In the genomic region with DNA sequence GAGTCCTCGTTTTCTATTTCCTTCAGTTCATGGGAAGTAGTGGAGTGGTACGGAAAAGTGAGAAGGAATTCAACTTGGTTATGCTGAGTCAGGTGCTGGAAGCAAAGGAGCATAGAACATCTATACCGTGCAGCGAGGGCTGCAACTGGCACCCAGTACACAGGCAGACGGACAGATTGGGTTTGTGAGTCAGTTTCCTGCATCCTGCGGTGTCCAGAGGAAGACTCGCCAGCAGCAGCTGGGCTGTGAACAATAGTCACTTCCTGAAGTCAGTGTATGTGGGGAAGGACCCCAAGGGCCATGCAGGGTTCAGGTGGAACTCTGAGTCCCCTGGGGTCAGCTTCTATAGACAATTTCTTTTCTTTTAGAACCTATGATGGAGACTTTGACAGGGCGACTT, we compare ENCODE assay signal across 9 mouse cellular contexts.
DNase-seq lines count a peak whose midpoint lies in the region; ATAC-seq and TF ChIP-seq lines count a peak whose summit lies in the region.
"Had no signal": no experiment of that assay in that cellular context is flagged by ENCODE, and none has a peak within 500 bp of the region (broad histone marks: within the 10 kb centered on the region; RNA-seq: fewer than 3 reads in every experiment).

No protein-coding gene starts in this region.

- 70% methylated on average over 8 of the region's 8 CpGs for WGBS in hindbrain, embryonic 12.5 days
- WGBS in hindbrain, embryonic 11.5 days: 67% methylated on average over 8 of the region's 8 CpGs
- 59% methylated on average over 8 of the region's 8 CpGs for WGBS in heart, embryonic 15.5 days
- WGBS in liver, embryonic 16.5 days (ENCODE audit: insufficient replicate concordance): 23% methylated on average over 8 of the region's 8 CpGs

- H3K4me1 ChIP-seq in hindbrain, embryonic 12.5 days: peaks cover 20% of the 10 kb centered on the region
- no peaks in the 10 kb centered on the region for H3K4me1 ChIP-seq in hindbrain, embryonic 11.5 days (replicated peaks; ENCODE audit: control insufficient read depth, insufficient read depth, low read length)
- no peaks in the 10 kb centered on the region for H3K4me1 ChIP-seq in ES-Bruce4 (ENCODE audit: control insufficient read depth, insufficient read depth, low read length)
- H3K4me1 ChIP-seq in heart, embryonic 15.5 days (replicated peaks): peaks cover 49% of the 10 kb centered on the region
- no peaks in the 10 kb centered on the region for H3K4me1 ChIP-seq in liver, embryonic 16.5 days (ENCODE audit: control insufficient read depth, low read depth, low read length)

- TF ChIP-seq EP300 in ES-Bruce4 (IDR thresholded peaks at IDR 0.05; ENCODE audit: insufficient read depth, low read depth, low read length): 0 out of 2 replicates have a peak, but pooled peaks have one; percentile 68

- peaks cover 21% of the 10 kb centered on the region for H3K36me3 ChIP-seq in hindbrain, embryonic 12.5 days
- no peaks in the 10 kb centered on the region for H3K36me3 ChIP-seq in hindbrain, embryonic 11.5 days (ENCODE audit: control insufficient read depth, insufficient read depth, low read length)
- no peaks in the 10 kb centered on the region for H3K36me3 ChIP-seq in ES-Bruce4 (ENCODE audit: control insufficient read depth, insufficient read depth, low read length, poor library complexity, severe bottlenecking)
- H3K36me3 ChIP-seq in heart, embryonic 15.5 days: peaks cover 10% of the 10 kb centered on the region; the same call in 1 of the 2 replicates
- H3K36me3 ChIP-seq in liver, embryonic 16.5 days (ENCODE audit: control insufficient read depth, insufficient read depth): no peaks in the 10 kb centered on the region
- H3K36me3 ChIP-seq: G1E had no signal

- 0 out of 2 replicates have a peak overlapping the region, but pooled peaks have one; percentile 35 for H3K27ac ChIP-seq in hindbrain, embryonic 12.5 days
- H3K27ac ChIP-seq in hindbrain, embryonic 11.5 days (ENCODE audit: low read depth, low read length): no peak overlapping the region
- H3K27ac ChIP-seq in ES-Bruce4 (ENCODE audit: insufficient read depth, low read length): 0 out of 2 replicates have a peak overlapping the region, but pooled peaks have one; percentile 18
- H3K27ac ChIP-seq in heart, embryonic 15.5 days: peak overlapping the region; percentile 93
- no peak overlapping the region for H3K27ac ChIP-seq in liver, embryonic 16.5 days (ENCODE audit: low read length)

- no peak overlapping the region for H3K9ac ChIP-seq in hindbrain, embryonic 12.5 days
- no peak overlapping the region for H3K9ac ChIP-seq in hindbrain, embryonic 11.5 days (ENCODE audit: low read depth, low read length)
- H3K9ac ChIP-seq in ES-Bruce4 (ENCODE audit: low read depth, poor library complexity, severe bottlenecking): no peak overlapping the region
- H3K9ac ChIP-seq in heart, embryonic 15.5 days: no peak overlapping the region
- no peak overlapping the region for H3K9ac ChIP-seq in liver, embryonic 16.5 days (ENCODE audit: low read depth, low read length)

- H3K4me2 ChIP-seq in hindbrain, embryonic 12.5 days (replicated peaks): peak overlapping the region; percentile 61; the same call in 1 of the 2 replicates
- no peak overlapping the region for H3K4me2 ChIP-seq in hindbrain, embryonic 11.5 days (replicated peaks; ENCODE audit: low read depth, low read length)
- H3K4me2 ChIP-seq in heart, embryonic 15.5 days: peak overlapping the region; percentile 80; the same call in 1 of the 2 replicates
- no peak overlapping the region for H3K4me2 ChIP-seq in liver, embryonic 16.5 days (ENCODE audit: low read depth, low read length)

- no peak for TF ChIP-seq CTCF in ES-Bruce4 (IDR thresholded peaks at IDR 0.05; ENCODE audit: low read depth, low read length)

- ATAC-seq in hindbrain, embryonic 12.5 days (ENCODE audit: low FRiP score): 0 out of 2 replicates have a peak, but pooled peaks have one; percentile 22
- ATAC-seq in hindbrain, embryonic 11.5 days (ENCODE audit: low FRiP score): no peak
- ATAC-seq in heart, embryonic 15.5 days (replicated peaks; ENCODE audit: insufficient number of reproducible peaks, insufficient read depth, low FRiP score, low read depth): peak; percentile 40; the same call in 1 of the 2 replicates
- peak; percentile 56; the same call in 1 of the 2 replicates for ATAC-seq in liver, embryonic 16.5 days (ENCODE audit: low read depth)

- no peaks in the 10 kb centered on the region for H3K27me3 ChIP-seq in hindbrain, embryonic 12.5 days
- H3K27me3 ChIP-seq in hindbrain, embryonic 11.5 days (ENCODE audit: control insufficient read depth, insufficient read depth, low read length): no peaks in the 10 kb centered on the region
- no peaks in the 10 kb centered on the region for H3K27me3 ChIP-seq in ES-Bruce4 (ENCODE audit: control insufficient read depth, insufficient read depth, low read length, poor library complexity, severe bottlenecking)
- H3K27me3 ChIP-seq in heart, embryonic 15.5 days: no peaks in the 10 kb centered on the region
- no peaks in the 10 kb centered on the region for H3K27me3 ChIP-seq in liver, embryonic 16.5 days (ENCODE audit: control insufficient read depth, insufficient read depth, low read depth, low read length)

- 0 out of 2 replicates have a peak, but pooled peaks cover 4% of the 10 kb centered on the region for H3K9me3 ChIP-seq in hindbrain, embryonic 12.5 days (replicated peaks)
- no peaks in the 10 kb centered on the region for H3K9me3 ChIP-seq in hindbrain, embryonic 11.5 days (ENCODE audit: control insufficient read depth, low read length)
- H3K9me3 ChIP-seq in ES-Bruce4 (replicated peaks; ENCODE audit: control insufficient read depth, insufficient read depth, low read length, poor library complexity, severe bottlenecking): peaks cover 5% of the 10 kb centered on the region
- H3K9me3 ChIP-seq in heart, embryonic 15.5 days (replicated peaks): peaks cover 2% of the 10 kb centered on the region; the same call in 1 of the 2 replicates
- no peaks in the 10 kb centered on the region for H3K9me3 ChIP-seq in liver, embryonic 16.5 days (replicated peaks; ENCODE audit: control insufficient read depth, low read length)
- H3K9me3 ChIP-seq: G1E had no signal

- DNase-seq in hindbrain, embryonic 11.5 days (ENCODE audit: low spot score): no peak
- DNase-seq in retina, postnatal 1 day: no peak
- no peak for DNase-seq in spleen, postnatal 36 days (ENCODE audit: low spot score in 2 of 2)
- no peak for DNase-seq in left cerebral cortex, adult 8-10 months (ENCODE audit: low spot score in 2 of 2)

- H3K4me3 ChIP-seq in hindbrain, embryonic 12.5 days: no peak overlapping the region
- no peak overlapping the region for H3K4me3 ChIP-seq in hindbrain, embryonic 11.5 days (ENCODE audit: low read depth, low read length)
- no peak overlapping the region for H3K4me3 ChIP-seq in ES-Bruce4 (ENCODE audit: low read depth, low read length)
- H3K4me3 ChIP-seq in heart, embryonic 15.5 days: no peak overlapping the region
- no peak overlapping the region for H3K4me3 ChIP-seq in liver, embryonic 16.5 days (ENCODE audit: low read depth, low read length)

- TF ChIP-seq POLR2A in ES-Bruce4 (IDR thresholded peaks at IDR 0.05; ENCODE audit: insufficient read depth, low read length): no peak

Comparison
In these comparisons a context has a peak if more than half of its experiments do, and no peak if none do; other contexts are left out.
1. H3K27ac ChIP-seq: peak in hindbrain, embryonic 12.5 days (single experiment), ES-Bruce4 (single experiment) and heart, embryonic 15.5 days (single experiment); none in hindbrain, embryonic 11.5 days (single experiment) and liver, embryonic 16.5 days (single experiment).
2. H3K4me2 ChIP-seq: peak in hindbrain, embryonic 12.5 days (single experiment) and heart, embryonic 15.5 days (single experiment); none in hindbrain, embryonic 11.5 days (single experiment) and liver, embryonic 16.5 days (single experiment).